Mouse (Mus musculus) heart, embryonic 11.5 days (tissue): ENCODE measurements around the gene Fam136a. TPM values are rescaled to one million over a fixed set of nuclear protein-coding genes. Genes with fewer than 3 reads are reported as not detected.

Experiments
- ATAC-seq: fragments of 200-750 bp; cut with Nextera tagmentation; replicated peaks from 2 replicates; pipeline ENCODE4 v1.8.0; 2017; ENCODE audit warnings: moderate library complexity; ENCODE audit not compliant: insufficient number of reproducible peaks, low FRiP score, low TSS enrichment
- H3K27ac ChIP-seq: fragments of 300-500 bp; sonication (generic); 2 replicates; pipeline ENCODE4 v1.5.1; 2014; ENCODE audit warnings: mild to moderate bottlenecking, low read depth, low read length
- H3K27me3 ChIP-seq: fragments of 300-500 bp; sonication (generic); 2 replicates; pipeline ENCODE4 v1.6.1; 2014; ENCODE audit warnings: mild to moderate bottlenecking, low read length, mixed read lengths; ENCODE audit not compliant: control insufficient read depth, insufficient read depth
- H3K36me3 ChIP-seq: fragments of 300-500 bp; sonication (generic); 2 replicates; pipeline ENCODE4 v1.6.1; 2014; ENCODE audit warnings: mild to moderate bottlenecking, low read length, moderate library complexity, mixed read lengths; ENCODE audit not compliant: control insufficient read depth, insufficient read depth
- H3K4me1 ChIP-seq: fragments of 300-500 bp; sonication (generic); 2 replicates; pipeline ENCODE4 v1.6.1; 2014; ENCODE audit warnings: low read length; ENCODE audit not compliant: control insufficient read depth, insufficient read depth
- H3K4me2 ChIP-seq: fragments of 300-500 bp; sonication (generic); 2 replicates; pipeline ENCODE4 v1.6.1; 2014; ENCODE audit warnings: mild to moderate bottlenecking, moderate library complexity
- H3K4me3 ChIP-seq: fragments of 300-500 bp; sonication (generic); 2 replicates; pipeline ENCODE4 v1.5.1; 2014; ENCODE audit warnings: low read depth, low read length
- H3K9ac ChIP-seq: fragments of 300-500 bp; sonication (generic); 2 replicates; pipeline ENCODE4 v1.6.1; 2014; ENCODE audit warnings: mild to moderate bottlenecking, low read depth, low read length, moderate library complexity
- H3K9me3 ChIP-seq: fragments of 300-500 bp; sonication (generic); replicated peaks from 2 replicates; pipeline ENCODE4 v1.6.1; 2016; ENCODE audit warnings: low read length; ENCODE audit not compliant: control insufficient read depth
- WGBS: fragments of 180-500 bp; shearing (Covaris S2); extraction: QIAGEN DNeasy Blood & Tissue Kit; methylation state at CpG from one replicate; pipeline ENCODE4 v1.1.7; 2014; ENCODE audit not compliant: insufficient replicate concordance; 5-methylcytosine and 5-hydroxymethylcytosine counted together
- polyA plus RNA-seq: library from polyadenylated mRNA; unstranded; fragments of >200 nt; fragmentation: Nextera tagmentation; extraction: Ambion mirVana; gene quantifications from 2 replicates; pipeline ENCODE4 v1.2.1, GENCODE M21; 2014

The Fam136a gene
- 118 and 127 TPM in 2 replicates for polyA plus RNA-seq

GRCm38 (mm10) chr6:86365371-86366124 lies at the start of gene Fam136a:
Gene Fam136a (plus strand): TSS chr6:86365646.
- Histone ChIP-seq H3K4me2 (peak within 1 kb of the TSS; percentile 99), H3K27me3 (no peaks in the 10 kb centered on the region), H3K4me3 (peak within 1 kb of the TSS; percentile 83), H3K9me3 (no peaks in the 10 kb centered on the region), H3K27ac (peak within 1 kb of the TSS; percentile 54), H3K4me1 (peaks cover 13% of the 10 kb centered on the region), H3K36me3 (no peaks in the 10 kb centered on the region; the same call in 1 of the 2 replicates), H3K9ac (peak within 1 kb of the TSS; percentile 91)
- WGBS, result under 1% methylated on average over 74 of the region's 76 CpGs
- peak; percentile 98 for ATAC-seq

DNA sequence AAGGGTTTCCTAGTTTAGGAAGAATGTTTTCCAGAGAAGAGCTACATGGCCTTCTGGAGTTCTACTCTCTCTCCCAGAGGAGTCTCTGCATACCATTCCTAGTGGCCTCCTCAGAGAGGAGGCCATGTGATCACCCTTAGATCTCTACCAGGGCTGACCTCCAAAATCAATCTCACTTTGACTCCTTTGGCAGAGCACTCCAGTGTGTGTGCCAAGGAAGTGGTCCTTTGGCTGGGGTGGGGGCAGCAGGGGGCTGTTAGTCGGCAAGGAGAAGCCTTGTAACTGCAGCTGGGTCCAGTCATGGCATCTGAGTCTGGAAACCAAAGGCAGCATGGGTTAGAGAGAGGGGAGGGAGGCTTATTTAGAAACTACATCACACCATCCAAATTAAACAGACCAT lies 48.4 kb upstream of the Fam136a start:
- WGBS, result 85% methylated on average over 1 of the region's 1 CpGs

DNA sequence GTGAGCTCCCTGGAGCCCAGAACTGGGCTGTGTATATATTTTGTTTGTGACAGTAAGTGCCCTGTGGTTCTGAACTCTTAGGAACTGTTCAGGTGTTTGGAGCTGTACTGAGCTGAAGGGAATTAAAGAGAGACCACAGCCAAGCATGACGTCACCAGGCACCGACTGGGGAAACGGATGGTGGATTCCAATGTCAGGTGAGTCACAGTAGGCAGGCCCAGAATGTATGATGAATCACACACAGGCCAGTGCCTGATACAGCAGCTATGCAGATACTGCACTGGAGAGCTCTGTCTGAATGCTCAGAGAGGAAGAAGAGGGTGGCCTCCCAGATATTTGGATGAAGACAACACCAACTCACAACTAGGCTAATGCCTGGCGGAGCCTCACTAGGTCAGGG lies 46.6 kb upstream of the Fam136a start:
- ATAC-seq, result no peak
- WGBS, result 58% methylated on average over 4 of the region's 4 CpGs

More for the DNA sequence above, 48.4 kb upstream of the Fam136a start:
- H3K27me3 ChIP-seq, result no peaks in the 10 kb centered on the region
- 0 out of 2 replicates have a peak, but pooled peaks cover 2% of the 10 kb centered on the region for H3K4me1 ChIP-seq
- no peak overlapping the region for H3K4me2 ChIP-seq
- no peak for ATAC-seq
- H3K27ac ChIP-seq, result no peak overlapping the region
- H3K9ac ChIP-seq, result no peak overlapping the region
- no peak overlapping the region for H3K4me3 ChIP-seq
- H3K9me3 ChIP-seq, result no peaks in the 10 kb centered on the region
- no peaks in the 10 kb centered on the region for H3K36me3 ChIP-seq

DNA sequence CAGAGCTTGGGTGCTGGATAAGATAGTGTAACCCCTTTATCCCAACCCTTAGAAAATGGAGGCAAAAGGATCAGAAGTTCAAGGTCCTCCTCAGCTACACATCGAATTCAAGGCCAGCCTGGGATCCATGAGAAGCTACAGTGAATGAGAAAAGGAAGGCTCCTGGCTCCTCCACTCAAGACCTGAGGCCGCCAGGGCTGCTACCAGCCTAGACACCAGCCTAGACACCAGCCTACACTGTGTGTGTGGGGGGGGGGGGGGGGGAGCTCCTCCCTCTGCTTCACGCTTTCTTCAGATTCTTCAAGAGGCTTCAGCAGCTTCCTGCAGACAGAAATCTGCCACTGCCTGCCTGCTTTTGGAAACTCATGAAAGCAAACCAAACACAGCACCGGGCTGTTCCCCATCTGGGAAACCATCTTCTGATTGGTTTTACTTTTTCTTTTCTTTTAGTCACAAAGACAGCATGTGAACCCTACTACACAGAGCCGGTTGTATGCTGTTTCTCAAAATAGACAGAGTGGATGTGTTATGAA lies 43.3 kb upstream of the Fam136a start:
- H3K4me3 ChIP-seq, result no peak overlapping the region
- H3K9ac ChIP-seq, result no peak overlapping the region
- H3K4me1 ChIP-seq, result 0 out of 2 replicates have a peak, but pooled peaks cover 2% of the 10 kb centered on the region
- ATAC-seq, result no peak
- H3K27ac ChIP-seq, result no peak overlapping the region
- H3K9me3 ChIP-seq, result no peaks in the 10 kb centered on the region
- 73% methylated on average over 5 of the region's 5 CpGs for WGBS
- no peaks in the 10 kb centered on the region for H3K36me3 ChIP-seq
- no peak overlapping the region for H3K4me2 ChIP-seq
- no peaks in the 10 kb centered on the region for H3K27me3 ChIP-seq

More for the DNA sequence above, 46.6 kb upstream of the Fam136a start:
- H3K4me3 ChIP-seq, result no peak overlapping the region
- no peaks in the 10 kb centered on the region for H3K36me3 ChIP-seq
- H3K4me2 ChIP-seq, result no peak overlapping the region
- H3K4me1 ChIP-seq, result 0 out of 2 replicates have a peak, but pooled peaks cover 2% of the 10 kb centered on the region
- no peaks in the 10 kb centered on the region for H3K9me3 ChIP-seq
- H3K27me3 ChIP-seq, result no peaks in the 10 kb centered on the region
- H3K27ac ChIP-seq, result no peak overlapping the region
- H3K9ac ChIP-seq, result no peak overlapping the region

GRCm38 (mm10) chr6:86322991-86323390 lies 42.5 kb upstream of the Fam136a start:
- Histone ChIP-seq H3K4me1 (0 out of 2 replicates have a peak, but pooled peaks cover 2% of the 10 kb centered on the region), H3K27me3 (no peaks in the 10 kb centered on the region), H3K9ac (no peak overlapping the region), H3K36me3 (no peaks in the 10 kb centered on the region), H3K27ac (no peak overlapping the region), H3K4me3 (no peak overlapping the region), H3K4me2 (no peak overlapping the region), H3K9me3 (no peaks in the 10 kb centered on the region)
- WGBS, result 89% methylated on average over 9 of the region's 9 CpGs
- no peak for ATAC-seq

GRCm38 (mm10) chr6:86324400-86324799 lies 41.0 kb upstream of the Fam136a start:
- H3K9ac ChIP-seq, result no peak overlapping the region
- no peak overlapping the region for H3K4me2 ChIP-seq
- no peak overlapping the region for H3K4me3 ChIP-seq
- H3K36me3 ChIP-seq, result no peaks in the 10 kb centered on the region
- ATAC-seq, result no peak
- H3K4me1 ChIP-seq, result no peaks in the 10 kb centered on the region
- no peaks in the 10 kb centered on the region for H3K9me3 ChIP-seq
- 82% methylated on average over 3 of the region's 3 CpGs for WGBS
- no peak overlapping the region for H3K27ac ChIP-seq
- no peaks in the 10 kb centered on the region for H3K27me3 ChIP-seq

- Histone ChIP-seq H3K27ac (no peak overlapping the region), H3K9ac (no peak overlapping the region), H3K4me3 (no peak overlapping the region), H3K4me1 (no peaks in the 10 kb centered on the region), H3K36me3 (no peaks in the 10 kb centered on the region), H3K9me3 (no peaks in the 10 kb centered on the region), H3K4me2 (no peak overlapping the region), H3K27me3 (no peaks in the 10 kb centered on the region)
- ATAC-seq, result no peak
- WGBS, result 76% methylated on average over 5 of the region's 5 CpGs
These were observed 39.8 kb upstream of the Fam136a start for GRCm38 (mm10) chr6:86325646-86326045.

DNA sequence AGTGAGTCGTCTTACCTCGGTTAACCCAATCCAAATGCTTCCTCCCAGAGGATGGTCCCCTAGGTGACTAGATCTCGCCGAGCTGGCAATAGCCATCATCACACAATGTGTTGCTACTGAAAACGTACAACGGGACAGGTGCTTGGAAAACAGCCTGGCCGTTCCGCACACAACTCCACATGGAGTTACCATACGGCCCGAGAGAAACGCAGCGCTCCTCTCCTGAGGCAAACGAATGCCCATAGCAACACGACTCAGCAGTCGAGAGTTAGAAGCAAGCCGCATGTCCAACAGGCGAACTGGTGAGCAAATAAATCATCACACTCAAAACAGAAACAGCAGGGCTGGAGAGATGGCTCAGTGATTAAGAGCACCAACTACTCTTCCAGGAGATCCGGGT lies 38.6 kb upstream of the Fam136a start:
- Histone ChIP-seq H3K27ac (no peak overlapping the region), H3K9me3 (no peaks in the 10 kb centered on the region), H3K27me3 (no peaks in the 10 kb centered on the region), H3K9ac (no peak overlapping the region), H3K36me3 (no peaks in the 10 kb centered on the region), H3K4me3 (no peak overlapping the region), H3K4me2 (no peak overlapping the region), H3K4me1 (no peaks in the 10 kb centered on the region)
- 87% methylated on average over 18 of the region's 18 CpGs for whole genome bisulfite sequencing
- no peak for ATAC-seq
